Mouse (Mus musculus): Measurements from ENCODE around the gene Ap1g1.

DNA sequence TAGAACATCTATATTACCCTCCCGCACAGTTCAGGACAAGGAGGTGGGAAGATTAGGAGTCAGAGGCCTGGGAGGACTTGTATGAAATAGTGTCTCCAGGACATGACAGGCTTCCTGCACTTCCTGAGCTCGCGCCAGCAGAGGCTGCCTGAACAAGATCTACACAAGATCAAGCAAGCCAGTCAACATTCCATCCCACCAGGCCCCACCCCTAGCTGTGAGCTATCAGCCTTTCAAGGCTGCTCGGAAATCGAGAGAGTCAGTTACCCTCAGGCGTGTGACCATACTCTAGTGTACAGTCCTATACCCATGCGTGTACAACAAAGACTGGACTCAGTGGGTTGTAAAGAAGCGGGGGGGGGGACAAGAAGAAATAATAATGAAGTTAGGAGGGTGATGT, 23.7 kb upstream of the Ap1g1 start:
- no peak for TF ChIP-seq CTCF (IDR thresholded peaks at IDR 0.05; ENCODE audit: low read depth, low read length)
- no peak for TF ChIP-seq POLR2A (IDR thresholded peaks at IDR 0.05; ENCODE audit: extremely low read depth, insufficient read depth, low read length)

All from liver, adult 2 months (tissue).